Mouse (Mus musculus) Patski (cell line): ENCODE data around the gene Gm20518. TPM values are rescaled to one million over a fixed set of nuclear protein-coding genes. Genes with fewer than 3 reads are reported as not detected.

Experiments used
- ATAC-seq: fragments of 100-300 bp; one replicate; pipeline ENCODE4 v1.8.0; 2021
- CTCF ChIA-PET: fragments of 350-600 bp; sonication (Branson Sonifier 250); formaldehyde crosslinking; loops from one replicate; lab custom pipeline; 2022; ENCODE audit warnings: inconsistent platforms; lab: Charles Lee
- POLR2A ChIA-PET: fragments of 350-600 bp; sonication (Branson Sonifier 250); formaldehyde crosslinking; loops from one replicate; lab custom pipeline; 2022; ENCODE audit warnings: antibody characterized with exemption, inconsistent platforms; lab: Charles Lee
- DNase-seq: peaks from one replicate; pipeline ENCODE4 v3.0.0-alpha.2; 2011; ENCODE audit warnings: low read depth, low spot score
- H3K27me3 ChIP-seq: fragments of 371-371 bp; one replicate; pipeline ENCODE4 v1.5.1; 2021
- CTCF ChIP-seq: fragments of 100-300 bp; IDR thresholded peaks from one replicate; pipeline ENCODE4 v1.5.1; 2021
- in situ Hi-C: fragments of 300-500 bp; cut with MboI; formaldehyde crosslinking; loops from 3 replicates; pipeline ENCODE4 v1.11.1; 2018; ENCODE audit warnings: low pct_unique_long_range_greater_than_20kb, mixed read lengths
- polyA plus RNA-seq: library from polyadenylated mRNA; unstranded; gene quantifications from one replicate; pipeline ENCODE4 v1.2.3, GENCODE M21; 2021

Gm20518 gene
- polyA plus RNA-seq, 1 experiment from 2014 or later = 0.17 TPM

- DNase-seq = no peak
- TF ChIP-seq CTCF = no peak
- in situ Hi-C loops = loop anchor here (5.0 kb wide), 1 partner anchor 80 kb away; the partner anchor contains the start of gene Med15
- CTCF ChIA-PET = interaction anchor here (0.8 to 4.2 kb wide), 20 partner anchors 9 to 104 kb away, joined by 3 to 26 read pairs (median 9); partner anchors contain the start of gene Med15
- POLR2A ChIA-PET = interaction anchor here (0.6 to 1.5 kb wide), 6 partner anchors 22 to 82 kb away, joined by 3 to 5 read pairs (median 3); partner anchors contain the start of gene Med15
- no peaks in the 10 kb centered on the region for H3K27me3 ChIP-seq
- no peak for ATAC-seq
Observed at GRCm38 (mm10) chr16:17812120-17812519, 79.4 kb downstream of the Gm20518 start.

DNA sequence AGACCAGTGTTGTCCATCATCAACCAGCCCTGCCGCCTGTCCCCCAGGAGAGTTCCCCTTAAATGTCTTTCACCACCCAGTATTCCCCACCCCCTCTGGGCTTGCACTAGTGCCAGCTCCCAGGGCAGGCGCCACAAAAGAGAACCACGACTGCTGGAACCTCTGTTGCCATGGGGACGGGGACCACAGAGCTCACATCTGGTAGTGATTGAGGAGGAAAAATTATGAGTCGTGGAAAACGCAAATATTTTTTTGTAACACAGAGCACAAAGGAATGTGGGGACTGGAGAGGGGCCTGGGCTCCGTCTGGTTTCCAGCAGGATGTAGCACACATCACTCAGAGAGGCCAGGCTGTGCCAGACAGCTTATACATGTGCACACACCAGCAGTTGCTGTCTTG, 81.8 kb downstream of the Gm20518 start:
- H3K27me3 ChIP-seq = no peaks in the 10 kb centered on the region
- no peak for TF ChIP-seq CTCF
- POLR2A ChIA-PET = interaction anchor here (1.4 kb wide), 1 partner anchor 21 kb away, joined by 4 read pairs; no protein-coding TSS in a partner anchor
- CTCF ChIA-PET = interaction anchor here (1.1 to 1.4 kb wide), 2 partner anchors 24 to 65 kb away, joined by 4 read pairs; no protein-coding TSS in a partner anchor
- DNase-seq (no peak), ATAC-seq (no peak)
- in situ Hi-C loops = loop anchor here (5.0 kb wide), 1 partner anchor 77 kb away; the partner anchor contains the start of gene Med15

DNA sequence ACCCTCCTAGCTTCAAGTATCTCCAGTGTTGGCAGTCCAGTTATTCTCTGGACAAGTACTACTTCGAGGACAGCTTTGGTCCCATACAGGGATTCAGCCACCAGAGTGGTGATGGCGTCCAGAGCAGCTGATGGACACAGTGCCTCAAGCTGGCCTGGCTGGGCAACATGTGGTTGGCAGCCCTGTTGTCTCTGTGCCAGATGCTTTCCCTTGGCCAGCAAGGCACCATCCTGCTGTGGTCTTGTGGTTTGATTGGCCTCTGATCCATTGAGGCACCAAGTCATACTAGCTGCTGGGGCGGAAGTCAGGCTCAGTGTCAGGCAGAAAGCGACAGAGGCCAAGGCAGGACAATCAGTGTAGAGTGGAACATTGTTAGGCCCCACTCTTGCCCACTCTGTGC, 82.3 kb downstream of the Gm20518 start:
- no peaks in the 10 kb centered on the region for H3K27me3 ChIP-seq
- ATAC-seq (no peak), DNase-seq (no peak)
- no peak for TF ChIP-seq CTCF
- ChIA-PET POLR2A (interaction anchor here (1.4 to 1.6 kb wide), 2 partner anchors 22 to 48 kb away, joined by 3 to 4 read pairs; no protein-coding TSS in a partner anchor), CTCF (interaction anchor here (1.1 to 2.0 kb wide), 4 partner anchors 13 to 64 kb away, joined by 3 to 5 read pairs (median 4); no protein-coding TSS in a partner anchor)
- in situ Hi-C loops = no loop called here

- no peaks in the 10 kb centered on the region for H3K27me3 ChIP-seq
Observed at GRCm38 (mm10) chr16:17807192-17808009, 84.1 kb downstream of the Gm20518 start.

GRCm38 (mm10) chr16:17806581-17807191, 84.8 kb downstream of the Gm20518 start:
- in situ Hi-C loops = no loop called here
- no peaks in the 10 kb centered on the region for H3K27me3 ChIP-seq
- ChIA-PET POLR2A (no interaction called here), CTCF (interaction anchor here (1.1 to 1.2 kb wide), 2 partner anchors 8 to 78 kb away, joined by 3 to 5 read pairs; no protein-coding TSS in a partner anchor)
- no peak for TF ChIP-seq CTCF
- ATAC-seq (no peak), DNase-seq (no peak)

More at GRCm38 (mm10) chr16:17807192-17808009, 84.1 kb downstream of the Gm20518 start:
- DNase-seq = no peak
- no peak for ATAC-seq
- no peak for TF ChIP-seq CTCF
- CTCF ChIA-PET = interaction anchor here (1.2 to 2.0 kb wide), 3 partner anchors 9 to 47 kb away, joined by 3 to 5 read pairs (median 3); no protein-coding TSS in a partner anchor
- in situ Hi-C loops = no loop called here
- POLR2A ChIA-PET = interaction anchor here (0.7 to 1.6 kb wide), 3 partner anchors 9 to 47 kb away, joined by 3 to 4 read pairs (median 3); no protein-coding TSS in a partner anchor

GRCm38 (mm10) chr16:17804982-17805381, 86.5 kb downstream of the Gm20518 start:
- DNase-seq (no peak), ATAC-seq (no peak)
- ChIA-PET POLR2A (no interaction called here), CTCF (interaction anchor here (1.1 kb wide), 1 partner anchor 9 kb away, joined by 7 read pairs; no protein-coding TSS in a partner anchor)
- no peak for TF ChIP-seq CTCF
- in situ Hi-C loops = no loop called here
- H3K27me3 ChIP-seq = no peaks in the 10 kb centered on the region

DNA sequence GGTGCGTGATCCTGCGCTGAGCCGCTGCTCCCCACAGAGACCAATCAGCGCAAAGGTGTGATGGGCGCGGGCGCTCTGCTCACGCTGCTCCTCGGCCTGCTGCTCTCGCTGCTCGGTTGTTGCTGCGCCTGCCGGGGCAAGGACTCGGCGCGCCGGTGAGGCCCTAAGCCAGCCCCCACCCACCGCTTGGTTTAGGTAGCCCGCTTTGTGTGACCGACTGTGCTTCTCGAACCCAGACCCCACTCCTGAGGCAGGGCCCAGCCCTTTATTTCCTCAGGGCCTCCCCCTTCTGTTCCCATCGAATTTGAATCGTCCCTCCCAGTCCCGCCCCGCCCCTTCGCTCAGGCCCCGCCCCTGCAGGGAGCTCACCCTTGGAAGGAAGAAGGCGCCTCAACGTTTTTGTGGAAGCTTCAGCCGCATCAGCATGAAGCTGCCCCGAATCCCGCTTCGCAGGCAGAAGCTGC, 87.0 kb downstream of the Gm20518 start:
- TF ChIP-seq CTCF = no peak
- no peaks in the 10 kb centered on the region for H3K27me3 ChIP-seq
- in situ Hi-C loops = no loop called here
- CTCF ChIA-PET = no interaction called here
- peak; percentile 24 for ATAC-seq
- DNase-seq = no peak
- POLR2A ChIA-PET = no interaction called here

- DNase-seq (no peak), ATAC-seq (no peak)
- H3K27me3 ChIP-seq = no peaks in the 10 kb centered on the region
- CTCF ChIA-PET = no interaction called here
- in situ Hi-C loops = no loop called here
- POLR2A ChIA-PET = no interaction called here
- no peak for TF ChIP-seq CTCF
Observed at GRCm38 (mm10) chr16:17803675-17804448, 87.6 kb downstream of the Gm20518 start.

GRCm38 (mm10) chr16:17802839-17803674, 88.4 kb downstream of the Gm20518 start:
- in situ Hi-C loops = no loop called here
- H3K27me3 ChIP-seq = no peaks in the 10 kb centered on the region
- DNase-seq = no peak
- TF ChIP-seq CTCF = no peak
- CTCF ChIA-PET = no interaction called here
- POLR2A ChIA-PET = no interaction called here
- ATAC-seq = no peak
